Mouse (Mus musculus) mouse trophoblast stem cell (cell line): ENCODE data around the gene Sema3b.

ENCODE experiments used
- in situ Hi-C, 2 experiments: fragments of 300-500 bp; cut with MseI, MboI; formaldehyde crosslinking; loops; 2 replicates in 1 of 2; 3 replicates in 1 of 2; pipeline ENCODE4 v1.15.1; 2025

Sema3b gene

DNA sequence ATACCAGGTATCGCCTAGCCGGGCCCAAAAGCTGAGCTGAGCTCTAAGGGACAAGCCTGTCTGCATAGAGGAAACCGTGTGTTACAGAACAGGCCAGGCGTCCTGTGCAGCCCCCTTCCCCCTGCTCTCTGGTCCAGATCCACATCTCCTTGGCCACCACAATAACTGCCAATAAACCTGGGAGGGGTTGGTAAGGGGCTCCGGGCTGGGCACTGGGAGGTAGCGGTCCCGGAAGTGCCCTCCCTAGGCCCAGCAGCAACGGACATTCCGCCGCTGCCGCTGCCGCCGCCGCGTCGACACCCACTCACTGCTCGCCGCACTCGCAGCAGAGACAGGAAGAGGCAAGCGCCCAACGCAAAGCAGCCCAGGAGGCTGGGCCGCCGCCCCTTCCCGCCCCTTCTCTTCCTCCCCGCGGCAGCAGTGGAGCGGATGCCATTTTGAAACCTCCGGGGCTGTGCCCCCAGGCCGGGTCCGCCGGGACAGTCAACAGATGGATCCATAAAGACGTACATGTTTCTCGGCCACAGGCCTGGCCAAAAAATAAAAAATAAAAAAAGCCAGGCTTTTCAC, 24.1 kb upstream of the Sema3b start:
- in situ Hi-C loops, result no loop called here

GRCm38 (mm10) chr9:107632478-107632877, 23.4 kb upstream of the Sema3b start:
- in situ Hi-C loops, result no loop called here

DNA sequence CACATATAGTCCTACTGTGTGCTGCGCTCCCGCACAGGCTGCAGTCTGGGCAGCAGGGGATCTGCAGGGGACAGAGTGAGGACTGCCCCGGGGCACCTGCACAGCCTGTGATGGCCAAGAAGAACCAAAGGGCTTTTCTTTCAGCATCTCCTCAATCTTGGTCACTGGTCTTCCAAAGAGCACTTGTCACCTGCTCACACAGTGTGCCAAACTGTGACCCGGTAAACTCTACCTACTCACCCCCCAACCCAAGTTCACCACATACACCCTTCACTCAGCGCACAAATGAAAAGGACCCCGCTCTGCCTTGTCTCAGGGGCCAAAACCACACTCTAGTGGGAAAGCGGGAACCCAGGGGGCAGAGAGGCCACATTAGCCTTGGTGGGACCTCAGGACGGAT, 22.8 kb upstream of the Sema3b start:
- in situ Hi-C loops, result no loop called here

DNA sequence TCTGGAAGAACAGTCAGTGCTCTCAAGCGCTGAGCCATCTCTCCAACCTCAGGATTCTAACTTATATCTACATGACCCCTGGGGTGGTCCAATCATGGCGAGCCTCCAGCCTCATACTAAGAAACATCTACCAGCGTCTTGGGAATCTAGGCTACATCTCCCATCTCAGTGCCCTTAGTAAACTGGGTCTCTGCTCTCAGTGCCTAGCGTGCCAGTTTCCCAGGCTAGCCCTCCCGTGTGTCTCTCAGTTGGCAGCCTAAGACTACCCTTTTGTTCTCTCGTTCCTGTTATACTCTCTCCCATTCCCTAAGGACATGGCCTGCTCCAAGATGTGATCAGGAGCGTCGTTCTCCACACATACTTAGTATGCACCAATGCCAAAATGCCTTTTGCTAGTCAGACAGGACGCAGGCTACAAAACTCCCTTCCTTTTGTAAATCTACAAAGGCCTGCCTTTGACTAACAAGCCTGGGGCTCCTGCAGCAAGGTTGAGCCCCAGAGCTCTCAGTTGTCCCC, 22.3 kb upstream of the Sema3b start:
- in situ Hi-C loops, result no loop called here

DNA sequence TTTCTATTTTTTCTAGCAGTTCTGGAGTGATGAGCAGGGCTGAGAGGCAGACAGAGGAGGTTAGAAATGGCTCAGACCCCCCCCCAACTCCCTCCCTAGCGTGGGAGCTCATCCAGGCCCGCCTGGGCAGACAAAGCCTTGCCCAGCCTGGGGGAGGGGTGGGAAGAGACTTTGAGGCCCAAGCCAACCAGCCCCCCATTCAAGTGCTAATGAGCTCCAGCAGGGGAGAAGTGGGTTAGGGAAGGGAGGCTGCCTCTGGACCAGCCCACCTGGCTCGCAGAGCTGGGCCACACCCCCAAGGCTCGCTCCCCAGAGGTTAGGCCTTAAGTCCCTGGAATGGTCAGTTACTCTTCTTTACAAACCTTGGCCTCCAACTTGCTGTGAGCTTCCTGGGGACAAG, 21.5 kb upstream of the Sema3b start:
- in situ Hi-C loops, result no loop called here

GRCm38 (mm10) chr9:107629901-107630425, 20.9 kb upstream of the Sema3b start:
- in situ Hi-C loops, result no loop called here

GRCm38 (mm10) chr9:107629411-107629730, 20.3 kb upstream of the Sema3b start:
- in situ Hi-C loops, result no loop called here

GRCm38 (mm10) chr9:107628721-107629410, 19.8 kb upstream of the Sema3b start:
- in situ Hi-C loops, result no loop called here

DNA sequence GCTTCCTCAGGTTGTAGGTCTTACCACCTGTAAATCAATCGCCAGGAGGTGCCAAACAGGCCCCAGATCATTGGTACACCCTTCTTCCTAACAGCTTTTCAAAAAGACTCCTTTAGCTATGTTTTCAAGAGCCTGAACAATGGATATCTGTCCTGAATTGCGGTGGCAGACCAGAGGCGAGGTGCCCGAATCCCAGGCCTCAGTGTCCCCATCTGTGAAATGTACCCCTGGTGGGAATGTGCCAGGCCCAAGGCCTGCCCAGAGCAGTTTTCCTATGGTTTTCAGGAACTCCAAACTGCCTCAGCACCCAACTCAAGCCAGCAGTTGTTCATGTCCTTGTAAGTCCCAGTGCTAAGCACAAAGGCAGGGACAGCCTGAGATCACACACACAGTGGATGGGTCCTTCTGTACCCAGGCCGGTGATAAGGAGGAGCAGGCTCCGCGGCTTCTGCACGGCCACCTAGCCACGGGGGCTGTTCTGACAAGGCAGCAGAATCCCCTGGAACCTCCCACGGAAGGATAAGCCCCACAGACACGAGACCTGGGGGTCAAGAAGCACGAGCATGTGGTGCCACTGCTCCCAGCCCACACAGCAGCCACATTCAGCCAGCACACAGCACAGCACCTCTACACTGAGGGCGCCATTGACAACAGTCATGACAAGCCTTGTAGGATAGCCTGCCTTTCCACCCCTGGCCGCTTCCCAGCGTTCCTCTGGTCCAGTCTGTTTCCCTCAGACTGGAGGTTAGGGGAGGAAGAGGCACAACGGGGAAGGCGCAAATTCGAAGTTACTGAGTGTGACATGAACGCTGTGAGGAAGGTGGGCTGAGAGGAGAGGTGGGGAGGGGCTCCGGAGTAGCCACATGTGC, 18.6 kb upstream of the Sema3b start:
- in situ Hi-C loops, result no loop called here

DNA sequence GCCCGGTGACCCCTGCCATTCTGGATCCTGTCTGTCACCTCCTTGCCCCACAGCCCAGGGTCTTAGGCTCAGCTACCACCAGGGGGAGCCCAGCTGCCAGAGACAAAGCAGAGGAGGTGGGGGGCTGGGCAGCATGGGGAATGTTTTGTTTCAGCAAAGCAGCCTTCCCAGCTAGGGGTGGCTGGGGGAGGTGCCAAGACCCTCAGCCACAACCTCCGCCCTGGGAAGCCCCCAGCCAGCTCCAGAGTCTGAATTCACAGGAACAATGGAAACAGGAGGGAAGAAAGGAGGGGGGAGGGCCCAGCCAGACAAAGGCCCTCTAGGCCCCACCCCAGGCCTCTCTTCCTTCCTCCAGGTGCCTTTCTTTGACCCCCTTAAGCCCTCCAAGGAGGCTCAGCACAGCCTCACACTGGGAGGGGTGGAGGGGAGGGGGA, 17.8 kb upstream of the Sema3b start:
- in situ Hi-C loops, result no loop called here

DNA sequence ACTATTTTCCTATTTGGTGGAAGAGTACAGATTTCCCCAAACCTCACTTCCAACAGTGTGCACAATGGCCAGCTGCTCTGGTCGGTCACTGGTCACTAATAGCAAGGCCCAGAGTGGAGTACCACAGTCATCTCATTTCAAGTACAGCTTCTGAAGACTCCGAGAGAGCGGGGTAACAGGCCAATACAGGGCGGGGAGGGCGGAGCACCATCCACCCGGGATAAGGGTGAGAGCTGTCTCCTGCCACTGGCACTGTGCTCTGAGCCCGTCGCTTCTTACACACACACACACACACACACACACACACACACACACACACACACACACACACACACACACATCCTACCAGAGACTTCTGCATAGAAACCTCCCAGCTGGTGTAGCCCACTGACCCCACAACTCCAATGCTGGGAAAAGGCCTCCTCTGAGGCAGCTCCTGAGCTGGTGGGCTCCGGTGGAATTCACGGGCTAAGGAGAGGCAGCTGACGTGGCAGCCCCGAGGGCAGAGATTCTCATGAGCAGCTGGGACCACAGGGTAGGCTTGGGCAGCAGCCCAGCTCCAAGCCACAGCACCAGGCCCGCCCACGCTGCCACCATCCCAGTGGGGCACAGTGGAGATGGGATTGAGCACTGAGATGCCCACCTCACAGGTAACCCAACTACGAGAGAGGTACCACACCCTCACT, 17.3 kb upstream of the Sema3b start:
- in situ Hi-C loops, result no loop called here

DNA sequence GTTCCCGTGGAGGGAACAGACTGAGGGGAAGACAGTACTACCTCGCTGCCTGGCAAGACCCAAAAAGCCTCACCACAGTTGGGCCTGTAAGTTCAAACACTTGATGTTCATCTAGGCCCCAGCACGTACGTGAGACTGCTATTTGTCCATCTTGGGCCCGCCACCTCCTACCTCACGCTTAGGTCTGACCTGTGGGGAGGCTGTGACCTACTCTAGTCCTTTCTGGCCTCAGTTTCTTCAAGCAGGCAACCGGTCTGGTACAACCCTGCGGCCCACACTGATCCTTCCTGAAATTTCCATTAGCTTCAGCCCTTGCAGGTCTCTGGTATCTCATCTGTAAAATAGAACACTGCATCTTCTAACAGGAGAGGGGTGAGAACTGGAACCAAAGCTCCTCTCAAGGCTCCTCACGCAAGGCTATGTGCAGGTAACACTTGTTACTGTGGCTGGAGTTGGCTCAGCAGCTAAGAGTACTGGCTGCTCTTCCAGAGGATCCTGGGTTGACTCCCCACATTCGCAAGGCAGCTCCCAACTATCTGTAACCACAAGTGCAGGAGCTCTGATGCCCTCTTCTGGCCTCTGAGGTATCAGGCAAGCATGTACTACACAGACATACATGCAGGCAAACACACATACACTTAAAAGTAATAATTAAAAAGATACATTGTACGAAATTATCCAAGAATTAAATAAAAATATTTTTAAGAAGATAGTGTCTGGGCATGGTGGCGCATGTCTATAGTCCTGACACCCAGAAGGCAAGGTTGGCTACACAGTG, 16.5 kb upstream of the Sema3b start:
- in situ Hi-C loops, result no loop called here

DNA sequence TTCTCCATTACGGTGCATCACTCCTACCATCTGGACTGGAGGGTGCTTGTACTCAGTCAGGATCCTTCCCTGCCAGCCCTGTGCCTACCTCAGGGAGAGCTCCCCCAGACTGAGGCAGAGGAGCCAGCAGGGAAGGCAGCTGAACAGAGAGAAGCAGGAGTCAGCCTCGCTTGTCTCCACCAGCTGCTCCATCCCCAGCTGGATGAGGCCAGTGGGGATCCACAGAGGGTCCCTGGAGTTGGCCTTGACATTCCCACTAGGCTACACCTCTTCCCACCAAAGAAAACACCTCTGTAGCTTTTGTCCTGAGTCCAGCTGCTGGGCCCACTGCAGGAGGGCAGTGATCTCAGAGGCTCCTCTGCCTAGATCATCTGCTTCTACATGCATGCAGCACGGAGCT, 15.9 kb upstream of the Sema3b start:
- in situ Hi-C loops, result no loop called here

DNA sequence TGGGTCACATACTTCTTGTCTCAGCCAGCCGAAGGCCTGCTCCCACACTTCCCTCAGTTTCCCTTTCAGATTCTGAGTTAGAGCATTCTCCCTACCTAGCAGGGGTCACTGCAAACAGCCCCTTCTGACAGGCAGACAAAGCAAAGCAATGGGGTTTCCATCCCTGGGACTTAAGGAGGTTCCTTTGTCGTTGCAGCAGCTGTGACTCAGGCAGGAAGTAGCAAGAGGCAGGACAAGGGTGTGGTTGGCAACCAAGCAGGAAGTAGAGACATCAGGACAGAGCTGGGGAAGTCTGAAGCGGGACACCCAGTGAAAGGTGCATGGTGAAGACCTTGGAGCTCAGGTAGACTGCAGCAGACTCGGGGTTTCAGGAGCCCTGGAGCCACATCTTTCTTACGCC, 15.5 kb upstream of the Sema3b start:
- in situ Hi-C loops, result no loop called here

DNA sequence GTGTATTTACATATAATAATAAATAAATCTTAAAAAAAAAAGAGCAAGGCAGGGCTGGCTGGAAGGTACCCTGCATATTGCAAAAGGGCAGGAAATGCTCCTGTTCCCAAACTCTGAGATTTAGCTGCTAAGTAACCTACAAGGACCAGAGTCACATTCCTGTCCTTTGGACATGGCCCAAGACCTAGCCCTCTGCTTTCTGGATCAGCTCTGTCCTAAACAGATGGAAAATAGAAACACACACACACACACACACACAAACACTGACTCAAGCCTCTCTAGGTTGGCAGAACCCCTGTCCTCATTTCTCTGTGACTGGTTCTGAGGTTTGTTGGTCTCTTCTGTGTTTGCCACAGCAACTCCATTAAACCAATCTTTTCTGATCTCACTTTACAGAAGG, 11.9 kb upstream of the Sema3b start:
- in situ Hi-C loops, result no loop called here

DNA sequence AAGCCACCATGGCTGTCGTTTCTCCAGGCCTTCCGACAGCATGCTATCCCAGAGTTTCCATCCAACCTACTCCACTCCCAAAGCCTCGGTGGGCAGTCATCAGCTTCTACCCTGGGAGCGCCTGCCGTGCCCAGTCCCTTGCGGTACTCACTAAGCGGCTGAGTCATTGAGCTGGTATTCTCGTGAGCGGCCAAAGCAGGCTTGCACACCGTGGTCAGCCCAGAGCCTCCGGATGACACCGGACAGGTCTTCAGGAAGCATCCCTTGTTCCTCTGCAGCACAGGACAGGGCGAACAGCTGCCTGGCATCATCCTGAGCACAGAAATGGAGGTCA, 10.5 kb upstream of the Sema3b start:
- in situ Hi-C loops, result no loop called here

- in situ Hi-C loops, result no loop called here
These were observed 9.9 kb upstream of the Sema3b start for GRCm38 (mm10) chr9:107618778-107619545.

- in situ Hi-C loops, result no loop called here
These were observed 9.1 kb upstream of the Sema3b start for GRCm38 (mm10) chr9:107618098-107618497.

DNA sequence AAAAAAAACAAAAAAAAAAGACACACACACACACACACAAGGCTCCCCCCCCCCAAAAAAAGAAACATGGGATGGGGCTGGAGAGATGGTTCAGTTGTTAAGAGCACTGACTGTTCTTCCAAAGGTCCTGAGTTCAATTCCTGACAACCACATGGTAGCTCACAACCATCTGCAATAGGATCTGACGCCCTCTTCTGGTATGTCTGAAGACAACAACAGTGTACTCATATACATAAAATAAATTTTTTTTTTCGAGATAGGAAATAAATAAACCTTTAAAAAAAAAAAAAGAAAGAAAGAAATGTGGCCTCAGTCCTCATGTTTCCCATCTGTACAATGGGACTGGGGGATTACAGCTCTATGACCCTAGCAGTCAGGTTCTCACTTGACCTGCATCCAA, 8.4 kb upstream of the Sema3b start:
- in situ Hi-C loops, result no loop called here

- in situ Hi-C loops, result no loop called here
These were observed 6.0 kb upstream of the Sema3b start for GRCm38 (mm10) chr9:107615035-107615434.
